Mouse (Mus musculus) cerebellum, adult 8-10 months (tissue): ENCODE data around the gene Hmgn2.

Experiments
- DNase-seq: peaks from one replicate; pipeline ENCODE4 v3.0.0; 2022

Hmgn2 gene

GRCm38 (mm10) chr4:133971741-133972140 is 3.3 kb upstream of the Hmgn2 start:
- peak; percentile 18 for DNase-seq

GRCm38 (mm10) chr4:133970876-133971275 is 2.4 kb upstream of the Hmgn2 start:
- no peak for DNase-seq

- peak; percentile 14 for DNase-seq
These were observed 1.7 kb upstream of the Hmgn2 start for GRCm38 (mm10) chr4:133970196-133970595.

- DNase-seq = peak; percentile 21
These were observed 792 bp upstream of the Hmgn2 start for GRCm38 (mm10) chr4:133969114-133969770.

- DNase-seq = peak; percentile 89
These were observed 642 bp downstream of the Hmgn2 start for GRCm38 (mm10) chr4:133967866-133968149.

GRCm38 (mm10) chr4:133967138-133967865 is 1.1 kb downstream of the Hmgn2 start:
- DNase-seq = peak; percentile 95

- no peak for DNase-seq
These were observed 2.0 kb downstream of the Hmgn2 start for GRCm38 (mm10) chr4:133966271-133966940.

- no peak for DNase-seq
These were observed 5.9 kb downstream of the Hmgn2 start for GRCm38 (mm10) chr4:133962566-133962965.

GRCm38 (mm10) chr4:133958884-133959283 is 9.6 kb downstream of the Hmgn2 start:
- DNase-seq = no peak

- DNase-seq = no peak
These were observed 12.1 kb downstream of the Hmgn2 start for GRCm38 (mm10) chr4:133956358-133956757.

GRCm38 (mm10) chr4:133946736-133947135 is 21.7 kb downstream of the Hmgn2 start:
- no peak for DNase-seq

- no peak for DNase-seq
These were observed 24.7 kb downstream of the Hmgn2 start for GRCm38 (mm10) chr4:133943791-133944190.

GRCm38 (mm10) chr4:133942679-133943078 is 25.8 kb downstream of the Hmgn2 start:
- DNase-seq = no peak

- no peak for DNase-seq
These were observed 26.9 kb downstream of the Hmgn2 start for GRCm38 (mm10) chr4:133941576-133941975.

GRCm38 (mm10) chr4:133940386-133941260 is 27.8 kb downstream of the Hmgn2 start:
- no peak for DNase-seq

GRCm38 (mm10) chr4:133938077-133938476 is 30.4 kb downstream of the Hmgn2 start:
- DNase-seq = no peak

- DNase-seq = no peak
These were observed 36.7 kb downstream of the Hmgn2 start for GRCm38 (mm10) chr4:133931785-133932184.

GRCm38 (mm10) chr4:133931349-133931748 is 37.1 kb downstream of the Hmgn2 start:
- no peak for DNase-seq

- DNase-seq = no peak
These were observed 39.2 kb downstream of the Hmgn2 start for GRCm38 (mm10) chr4:133929278-133929670.

- DNase-seq = no peak
These were observed 39.7 kb downstream of the Hmgn2 start for GRCm38 (mm10) chr4:133928576-133929277.

GRCm38 (mm10) chr4:133925204-133925603 is 43.2 kb downstream of the Hmgn2 start:
- no peak for DNase-seq

GRCm38 (mm10) chr4:133923743-133924142 is 44.7 kb downstream of the Hmgn2 start:
- DNase-seq = no peak
